Mouse (Mus musculus) lung, postnatal 0 days (tissue): ENCODE data around the gene Snx3. TPM values are rescaled to one million over a fixed set of nuclear protein-coding genes. Genes with fewer than 3 reads are reported as not detected.

Experiments used
- ATAC-seq: fragments of 200-750 bp; cut with Nextera tagmentation; 2 replicates; pipeline ENCODE4 v1.8.0; 2017; ENCODE audit warnings: moderate library complexity
- DNase-seq: peaks from one replicate; pipeline ENCODE4 v3.0.0-alpha.2; 2016; ENCODE audit warnings: low spot score
- H3K27ac ChIP-seq: fragments of 300-500 bp; sonication (generic); 2 replicates; pipeline ENCODE4 v1.5.1; 2014; ENCODE audit warnings: antibody characterized with exemption, mild to moderate bottlenecking, low read length, mixed read lengths
- H3K27me3 ChIP-seq: fragments of 300-500 bp; sonication (generic); replicated peaks from 2 replicates; pipeline ENCODE4 v1.6.1; 2014; ENCODE audit warnings: low read length, mixed read lengths; ENCODE audit not compliant: insufficient read depth
- H3K36me3 ChIP-seq: fragments of 300-500 bp; sonication (generic); 2 replicates; pipeline ENCODE4 v1.6.1; 2014; ENCODE audit warnings: low read length, mixed read lengths; ENCODE audit not compliant: insufficient read depth
- H3K4me1 ChIP-seq: fragments of 300-500 bp; sonication (generic); 2 replicates; pipeline ENCODE4 v1.6.1; 2014; ENCODE audit warnings: antibody characterized with exemption, low read depth, low read length, mixed read lengths; ENCODE audit not compliant: insufficient read depth
- H3K4me2 ChIP-seq: fragments of 300-500 bp; sonication (generic); replicated peaks from 2 replicates; pipeline ENCODE4 v1.6.1; 2014; ENCODE audit warnings: low read depth, mild to moderate bottlenecking, low read length, moderate library complexity, mixed read lengths
- H3K4me3 ChIP-seq: fragments of 300-500 bp; sonication (generic); 2 replicates; pipeline ENCODE4 v1.5.1; 2014; ENCODE audit warnings: low read depth, low read length
- H3K9ac ChIP-seq: fragments of 300-500 bp; sonication (generic); replicated peaks from 2 replicates; pipeline ENCODE4 v1.6.1; 2014; ENCODE audit warnings: low read depth, mild to moderate bottlenecking
- H3K9me3 ChIP-seq: fragments of 300-500 bp; sonication (generic); 2 replicates; pipeline ENCODE4 v1.6.1; 2016; ENCODE audit warnings: low read length, mixed read lengths
- CTCF ChIP-seq: IDR thresholded peaks from 2 replicates; pipeline ENCODE4 v1.5.1; 2016; ENCODE audit warnings: antibody characterized with exemption, mild to moderate bottlenecking
- EP300 ChIP-seq: IDR thresholded peaks from 2 replicates; pipeline ENCODE4 v1.6.1; 2016; ENCODE audit warnings: antibody characterized with exemption, mild to moderate bottlenecking, control low read depth
- WGBS: fragments of 180-500 bp; shearing (Covaris S2); extraction: QIAGEN DNeasy Blood & Tissue Kit; methylation state at CpG from one replicate; pipeline ENCODE4 v1.1.7; 2014; 5-methylcytosine and 5-hydroxymethylcytosine counted together
- polyA plus RNA-seq: library from polyadenylated mRNA; unstranded; fragments of >200 nt; fragmentation: Nextera tagmentation; extraction: Ambion mirVana; gene quantifications from 2 replicates; pipeline ENCODE4 v1.2.1, GENCODE M21; 2015

Gene Snx3
- polyA plus RNA-seq, 1 experiment from 2014 or later, result 317 TPM

DNA sequence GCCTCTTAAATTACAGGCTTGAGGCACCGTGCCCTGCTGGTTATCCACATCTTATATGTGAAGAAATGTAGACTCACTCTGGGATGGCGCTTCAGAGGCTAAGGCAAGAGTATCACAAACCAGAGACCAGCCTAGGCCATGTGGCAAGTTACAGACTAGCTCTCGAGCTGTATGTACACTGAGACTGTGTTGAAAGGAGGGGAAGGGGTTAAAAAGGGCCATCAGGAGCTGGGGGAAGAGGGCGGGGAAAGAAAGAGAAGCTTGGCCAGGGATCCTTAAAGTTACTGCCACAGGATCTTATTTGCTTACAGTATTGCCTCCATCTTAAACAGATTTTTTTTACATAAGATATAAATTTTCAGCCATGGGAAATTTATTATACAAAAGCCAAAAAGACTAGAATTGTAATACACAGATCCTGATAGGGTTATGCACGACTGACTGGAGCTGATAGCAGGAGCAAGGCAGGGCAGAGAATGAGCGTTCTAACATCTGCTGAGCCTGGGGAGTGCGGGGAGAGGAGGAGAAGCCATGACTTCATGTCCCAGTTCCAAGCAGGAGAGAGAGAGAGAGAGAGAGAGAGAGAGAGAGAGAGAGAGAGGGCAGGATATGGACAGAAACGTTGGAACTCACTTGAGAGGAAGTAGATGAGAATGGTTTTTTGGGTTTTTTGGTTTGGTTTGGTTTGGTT lies 13.1 kb upstream of the Snx3 start:
- no peak overlapping the region for H3K9ac ChIP-seq
- no peak overlapping the region for H3K4me3 ChIP-seq
- no peak overlapping the region for H3K27ac ChIP-seq
- no peaks in the 10 kb centered on the region for H3K4me1 ChIP-seq
- H3K27me3 ChIP-seq, result no peaks in the 10 kb centered on the region
- no peak for TF ChIP-seq CTCF
- TF ChIP-seq EP300, result no peak
- peak; percentile 14 for DNase-seq
- ATAC-seq, result no peak
- H3K36me3 ChIP-seq, result no peaks in the 10 kb centered on the region
- no peak overlapping the region for H3K4me2 ChIP-seq
- no peaks in the 10 kb centered on the region for H3K9me3 ChIP-seq
- WGBS, result 29% methylated on average over 8 of the region's 8 CpGs

DNA sequence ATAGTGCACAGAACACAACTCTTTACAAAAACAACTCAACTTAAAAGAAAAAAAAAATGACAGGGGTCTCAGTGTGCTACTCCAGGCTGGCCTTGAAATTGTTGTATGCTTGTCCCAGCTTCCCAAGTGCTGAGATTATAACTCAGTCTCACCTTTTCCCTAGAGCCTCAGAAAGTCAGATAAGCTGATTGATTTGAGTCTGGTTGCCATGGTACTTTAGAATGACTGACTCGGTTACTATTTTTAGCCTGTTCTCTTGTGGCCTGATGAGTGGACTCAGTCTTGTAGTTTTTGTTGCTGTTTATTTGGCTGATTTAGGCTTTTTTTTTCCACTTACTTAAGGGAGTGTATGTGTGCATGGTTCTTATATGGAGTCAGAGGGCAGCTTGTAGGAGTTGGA lies 10.7 kb upstream of the Snx3 start:
- no peak overlapping the region for H3K4me2 ChIP-seq
- no peak for DNase-seq
- H3K27ac ChIP-seq, result no peak overlapping the region

DNA sequence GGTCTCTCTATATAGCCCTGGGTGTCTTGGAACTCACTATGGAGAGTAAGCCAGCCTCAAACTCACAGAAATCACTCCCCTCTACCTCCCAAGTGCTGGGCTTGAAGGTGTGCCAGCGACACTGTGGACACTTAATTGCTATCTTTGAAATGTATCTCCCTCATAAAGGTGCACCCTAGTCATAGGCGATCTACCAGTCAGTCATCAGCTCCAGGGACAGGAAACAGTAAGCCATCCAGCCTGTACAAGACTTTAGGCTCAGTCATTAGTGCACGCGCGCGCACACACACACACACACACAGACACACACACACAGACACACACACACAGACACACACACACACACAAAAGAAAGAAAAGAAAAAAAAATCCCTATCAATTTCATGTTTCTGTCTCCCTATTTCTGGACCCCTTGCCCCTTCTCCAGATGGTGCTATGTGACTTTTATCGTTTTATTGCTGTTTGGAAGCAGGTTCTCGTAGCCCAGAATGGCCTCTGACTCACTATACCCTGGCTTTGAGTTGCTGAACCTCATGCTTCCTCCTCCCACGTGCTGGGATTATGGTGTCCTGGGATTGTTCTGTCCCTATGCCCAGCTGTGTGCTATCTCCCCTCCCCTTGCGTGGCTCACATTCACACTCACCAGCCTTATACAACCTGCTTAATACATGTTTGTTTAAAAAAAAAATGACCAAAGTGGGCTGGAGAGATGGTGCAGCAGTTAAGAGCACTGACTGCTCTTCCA lies 9.6 kb upstream of the Snx3 start:
- Histone ChIP-seq H3K4me3 (no peak overlapping the region), H3K27ac (no peak overlapping the region), H3K36me3 (no peaks in the 10 kb centered on the region), H3K4me2 (no peak overlapping the region), H3K9me3 (no peaks in the 10 kb centered on the region), H3K27me3 (no peaks in the 10 kb centered on the region), H3K4me1 (no peaks in the 10 kb centered on the region), H3K9ac (no peak overlapping the region)
- no peak for ATAC-seq
- TF ChIP-seq EP300, result no peak
- WGBS, result 82% methylated on average over 10 of the region's 10 CpGs
- DNase-seq, result no peak

More for the DNA sequence above, 10.7 kb upstream of the Snx3 start:
- no peak for TF ChIP-seq EP300
- no peak for TF ChIP-seq CTCF
- WGBS, result 7% methylated on average over 1 of the region's 1 CpGs
- Histone ChIP-seq H3K36me3 (no peaks in the 10 kb centered on the region), H3K9me3 (no peaks in the 10 kb centered on the region), H3K4me3 (no peak overlapping the region), H3K27me3 (no peaks in the 10 kb centered on the region), H3K4me1 (no peaks in the 10 kb centered on the region), H3K9ac (no peak overlapping the region)
- no peak for ATAC-seq

DNA sequence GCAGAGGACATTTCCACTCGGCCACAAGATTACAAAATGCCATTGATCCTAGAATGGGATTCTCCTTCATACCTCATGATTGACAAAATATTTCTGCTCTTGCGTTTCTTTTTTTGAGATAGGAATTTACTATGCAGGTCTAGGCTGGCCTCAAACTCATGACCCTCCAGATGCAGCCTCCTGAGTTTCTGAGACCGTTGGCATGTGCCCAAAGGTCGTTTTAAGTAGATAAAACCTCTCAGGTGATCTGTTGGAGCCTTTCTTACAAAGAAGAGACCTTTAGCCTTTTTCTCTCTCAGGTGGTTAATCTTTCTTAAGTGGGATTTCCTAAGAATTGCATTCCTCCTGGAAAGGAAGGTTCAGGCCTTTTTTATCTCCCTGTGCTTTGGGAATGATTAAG lies 8.8 kb upstream of the Snx3 start:
- TF ChIP-seq EP300 (no peak), CTCF (no peak)
- no peaks in the 10 kb centered on the region for H3K9me3 ChIP-seq
- DNase-seq (no peak), ATAC-seq (no peak)
- no peaks in the 10 kb centered on the region for H3K27me3 ChIP-seq
- H3K4me1 ChIP-seq, result no peaks in the 10 kb centered on the region
- H3K36me3 ChIP-seq, result no peaks in the 10 kb centered on the region
- no peak overlapping the region for H3K9ac ChIP-seq
- no peak overlapping the region for H3K4me2 ChIP-seq
- no peak overlapping the region for H3K4me3 ChIP-seq
- no peak overlapping the region for H3K27ac ChIP-seq
- 52% methylated on average over 4 of the region's 4 CpGs for WGBS

DNA sequence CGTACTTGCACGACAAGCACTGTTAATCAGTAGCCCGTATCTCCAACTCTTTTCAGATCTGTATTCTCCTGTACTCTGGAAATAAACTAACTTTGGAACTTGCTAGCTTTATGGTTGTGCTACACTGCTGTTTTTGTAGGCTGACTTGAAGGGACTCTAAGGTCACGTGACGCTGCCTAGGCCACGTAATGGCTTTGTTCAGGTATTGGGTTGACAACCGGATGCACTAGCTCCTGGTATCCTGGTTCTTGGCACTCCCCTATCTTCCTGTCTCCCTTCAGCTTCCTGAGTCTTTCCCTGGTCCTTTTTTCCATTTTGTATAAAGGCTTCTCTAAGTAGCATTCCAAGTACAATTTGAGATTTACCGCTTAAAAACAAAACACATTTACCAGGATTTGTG lies 1.2 kb upstream of the Snx3 start:
- 77% methylated on average over 8 of the region's 8 CpGs for WGBS
- H3K4me2 ChIP-seq, result no peak overlapping the region
- H3K4me1 ChIP-seq, result no peaks in the 10 kb centered on the region
- H3K9ac ChIP-seq, result no peak overlapping the region
- H3K36me3 ChIP-seq, result no peaks in the 10 kb centered on the region
- no peaks in the 10 kb centered on the region for H3K9me3 ChIP-seq
- no peaks in the 10 kb centered on the region for H3K27me3 ChIP-seq
- peak; percentile 7 for DNase-seq
- no peak overlapping the region for H3K4me3 ChIP-seq
- TF ChIP-seq CTCF (no peak), EP300 (no peak)
- peak overlapping the region; percentile 99 for H3K27ac ChIP-seq
- no peak for ATAC-seq

DNA sequence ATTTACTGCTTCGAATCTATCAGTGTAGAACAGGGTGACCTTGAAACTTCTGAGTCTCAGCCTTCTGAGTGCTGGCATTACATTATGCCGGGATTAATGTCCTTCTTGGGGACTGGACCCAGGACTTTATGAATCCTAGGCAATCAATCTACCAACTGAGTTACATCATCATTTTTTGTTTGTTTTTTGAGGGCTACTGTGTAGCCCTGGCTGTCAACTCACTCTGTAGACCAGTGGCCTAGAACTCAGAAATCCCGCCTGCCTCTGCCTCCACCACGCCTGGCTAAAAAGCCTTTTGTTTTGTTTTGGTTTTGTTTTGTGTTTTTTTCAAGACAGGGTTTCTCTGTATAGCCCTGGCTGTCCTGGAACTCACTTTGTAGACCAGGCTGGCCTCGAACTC lies 669 bp upstream of the Snx3 start:
- no peak for DNase-seq
- Histone ChIP-seq H3K36me3 (no peaks in the 10 kb centered on the region), H3K9me3 (no peaks in the 10 kb centered on the region), H3K9ac (no peak overlapping the region), H3K27me3 (no peaks in the 10 kb centered on the region), H3K4me1 (no peaks in the 10 kb centered on the region), H3K27ac (peak overlapping the region; percentile 99), H3K4me3 (no peak overlapping the region; the same call in 1 of the 2 replicates), H3K4me2 (0 out of 2 replicates have a peak overlapping the region, but pooled peaks have one; percentile 25)
- TF ChIP-seq EP300 (no peak), CTCF (no peak)
- no peak for ATAC-seq
- 77% methylated on average over 5 of the region's 5 CpGs for WGBS
